Mouse (Mus musculus) heart, postnatal 0 days (tissue): ENCODE results near the gene Git1. TPM values are rescaled to one million over a fixed set of nuclear protein-coding genes. Genes with fewer than 3 reads are reported as not detected.

ENCODE experiments used
- ATAC-seq: fragments of 200-750 bp; cut with Nextera tagmentation; 2 replicates; pipeline ENCODE4 v1.8.0; 2017; ENCODE audit warnings: low read depth, moderate number of reproducible peaks, moderate library complexity; ENCODE audit not compliant: insufficient read depth
- DNase-seq: peaks from one replicate; pipeline ENCODE4 v3.0.0-alpha.2; 2016; ENCODE audit warnings: low spot score
- H3K27ac ChIP-seq: fragments of 300-500 bp; sonication (generic); 2 replicates; pipeline ENCODE4 v1.5.1; 2014; ENCODE audit warnings: low read depth, mild to moderate bottlenecking
- H3K27me3 ChIP-seq: fragments of 300-500 bp; sonication (generic); 2 replicates; pipeline ENCODE4 v1.6.1; 2014; ENCODE audit warnings: low read length, mixed read lengths; ENCODE audit not compliant: control insufficient read depth, insufficient read depth
- H3K36me3 ChIP-seq: fragments of 300-500 bp; sonication (generic); replicated peaks from 2 replicates; pipeline ENCODE4 v1.6.1; 2014; ENCODE audit warnings: low read length, mixed read lengths; ENCODE audit not compliant: control insufficient read depth, insufficient read depth
- H3K4me1 ChIP-seq: fragments of 300-500 bp; sonication (generic); 2 replicates; pipeline ENCODE4 v1.6.1; 2014; ENCODE audit warnings: antibody characterized with exemption; ENCODE audit not compliant: control insufficient read depth, insufficient read depth
- H3K4me2 ChIP-seq: fragments of 300-500 bp; sonication (generic); 2 replicates; pipeline ENCODE4 v1.6.1; 2014; ENCODE audit warnings: low read depth, mild to moderate bottlenecking, low read length, moderate library complexity
- H3K4me3 ChIP-seq: fragments of 300-500 bp; sonication (generic); 2 replicates; pipeline ENCODE4 v1.5.1; 2014; ENCODE audit warnings: low read depth, low read length
- H3K9ac ChIP-seq: fragments of 300-500 bp; sonication (generic); replicated peaks from 2 replicates; pipeline ENCODE4 v1.6.1; 2014; ENCODE audit warnings: low read depth, low read length, mixed read lengths
- H3K9me3 ChIP-seq: fragments of 300-500 bp; sonication (generic); replicated peaks from 2 replicates; pipeline ENCODE4 v1.6.1; 2016; ENCODE audit warnings: low read length; ENCODE audit not compliant: control insufficient read depth
- CTCF ChIP-seq: IDR thresholded peaks from 2 replicates; pipeline ENCODE4 v1.5.1; 2016; ENCODE audit warnings: antibody characterized with exemption, control low read depth, low read depth
- EP300 ChIP-seq: IDR thresholded peaks from 2 replicates; pipeline ENCODE4 v1.6.1; 2016; ENCODE audit warnings: antibody characterized with exemption, low read depth
- WGBS: fragments of 180-500 bp; shearing (Covaris S2); extraction: QIAGEN DNeasy Blood & Tissue Kit; methylation state at CpG from one replicate; pipeline ENCODE4 v1.1.7; 2014; 5-methylcytosine and 5-hydroxymethylcytosine counted together
- polyA plus RNA-seq: library from polyadenylated mRNA; unstranded; fragments of >200 nt; fragmentation: Nextera tagmentation; extraction: Ambion mirVana; gene quantifications from 2 replicates; pipeline ENCODE4 v1.2.1, GENCODE M21; 2015
- total RNA-seq: library from RNA; depleted of rRNA; stranded (reverse); fragments of >200 nt; gene quantifications from 2 replicates; pipeline ENCODE4 v1.2.3, GENCODE M21; 2014; ENCODE audit warnings: low replicate concordance; rRNA removed

Git1 gene
- total and polyA plus RNA-seq, 2 experiments from 2014 or later, result 6.2 to 57.7 TPM

DNA sequence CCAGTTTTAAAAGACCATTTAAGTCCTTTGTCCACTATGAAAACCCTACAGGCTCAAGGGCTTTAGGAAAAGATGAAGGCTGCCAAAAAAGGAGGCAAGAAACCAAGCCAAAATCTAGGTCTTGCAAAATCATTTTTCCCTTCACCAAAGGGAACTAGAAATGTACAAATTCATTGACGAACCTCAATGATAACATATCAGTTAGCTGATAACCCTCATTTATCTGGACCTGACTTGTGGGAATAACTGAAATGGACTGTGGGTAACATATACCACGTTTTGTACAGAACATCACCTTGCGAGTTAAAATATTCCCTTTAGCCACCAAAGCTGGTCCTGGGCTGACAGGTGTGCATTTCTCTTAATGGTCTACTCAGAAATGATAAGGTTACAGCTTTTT is 36.3 kb downstream of the Git1 start:
- Histone ChIP-seq H3K9me3 (no peaks in the 10 kb centered on the region), H3K36me3 (peaks cover 3% of the 10 kb centered on the region; the same call in 1 of the 2 replicates), H3K4me3 (no peak overlapping the region), H3K4me1 (no peaks in the 10 kb centered on the region), H3K4me2 (no peak overlapping the region), H3K9ac (no peak overlapping the region), H3K27me3 (no peaks in the 10 kb centered on the region), H3K27ac (no peak overlapping the region)
- DNase-seq (no peak), ATAC-seq (no peak)
- WGBS, result 66% methylated on average over 3 of the region's 3 CpGs
- TF ChIP-seq CTCF (no peak), EP300 (no peak)

DNA sequence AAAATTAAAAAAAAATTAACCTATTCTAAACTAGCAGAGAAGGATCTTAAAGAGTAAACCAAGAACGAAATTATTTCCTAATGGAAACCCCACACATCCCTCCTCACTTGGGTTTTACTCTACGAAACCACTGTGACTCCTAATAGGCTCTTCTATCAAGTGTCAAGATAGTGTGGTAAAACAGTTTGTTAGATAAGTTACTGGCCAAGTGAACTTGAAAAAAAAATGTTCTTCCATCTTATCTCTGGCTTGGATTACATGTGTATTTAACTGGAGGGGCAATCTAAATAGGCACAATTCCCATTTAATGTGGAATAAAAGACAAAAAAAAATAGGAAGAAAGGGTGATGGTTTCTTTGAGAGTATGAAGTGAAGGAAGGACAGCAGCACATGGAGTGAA is 37.5 kb downstream of the Git1 start:
- Histone ChIP-seq H3K4me2 (no peak overlapping the region), H3K36me3 (peaks cover 8% of the 10 kb centered on the region), H3K9ac (no peak overlapping the region), H3K4me3 (no peak overlapping the region), H3K27me3 (no peaks in the 10 kb centered on the region), H3K9me3 (no peaks in the 10 kb centered on the region), H3K4me1 (no peaks in the 10 kb centered on the region), H3K27ac (no peak overlapping the region)
- TF ChIP-seq CTCF (no peak), EP300 (no peak)
- no peak for ATAC-seq
- no peak for DNase-seq
- 65% methylated on average over 2 of the region's 2 CpGs for WGBS

DNA sequence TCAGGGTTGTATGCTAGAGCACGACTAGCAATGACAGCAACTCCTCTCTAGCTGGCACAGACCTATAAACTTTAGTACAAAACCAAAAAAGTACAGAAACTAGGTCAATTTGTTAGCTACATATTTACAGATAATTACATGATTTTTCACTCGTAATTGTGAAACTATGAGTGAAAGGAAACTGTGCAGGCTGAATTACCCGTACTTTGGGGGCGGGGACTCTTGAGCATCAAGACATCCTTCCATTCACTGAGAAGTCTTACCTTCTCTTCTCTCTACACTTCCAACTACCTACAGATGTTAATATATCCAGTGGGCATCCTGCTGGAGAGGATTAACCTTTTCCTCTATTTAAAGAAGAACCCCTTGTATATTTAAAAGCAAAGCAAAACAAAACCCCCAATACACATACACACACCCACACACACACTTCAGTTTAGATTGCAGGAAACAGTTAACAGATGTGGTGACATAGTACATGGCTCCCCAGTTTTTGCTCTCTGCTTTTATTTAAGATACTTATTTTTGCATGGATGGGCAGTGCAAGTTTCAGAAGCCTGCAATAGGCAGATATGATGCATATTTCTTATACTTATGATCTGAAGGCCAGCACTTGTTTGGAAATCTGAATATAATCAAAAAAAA is 39.0 kb downstream of the Git1 start:
- DNase-seq, result no peak
- WGBS, result 87% methylated on average over 4 of the region's 4 CpGs
- Histone ChIP-seq H3K27ac (no peak overlapping the region), H3K4me2 (no peak overlapping the region), H3K9me3 (no peaks in the 10 kb centered on the region), H3K4me3 (no peak overlapping the region), H3K27me3 (no peaks in the 10 kb centered on the region), H3K36me3 (peaks cover 23% of the 10 kb centered on the region), H3K9ac (no peak overlapping the region), H3K4me1 (no peaks in the 10 kb centered on the region)
- TF ChIP-seq EP300 (no peak), CTCF (no peak)
- ATAC-seq, result no peak

DNA sequence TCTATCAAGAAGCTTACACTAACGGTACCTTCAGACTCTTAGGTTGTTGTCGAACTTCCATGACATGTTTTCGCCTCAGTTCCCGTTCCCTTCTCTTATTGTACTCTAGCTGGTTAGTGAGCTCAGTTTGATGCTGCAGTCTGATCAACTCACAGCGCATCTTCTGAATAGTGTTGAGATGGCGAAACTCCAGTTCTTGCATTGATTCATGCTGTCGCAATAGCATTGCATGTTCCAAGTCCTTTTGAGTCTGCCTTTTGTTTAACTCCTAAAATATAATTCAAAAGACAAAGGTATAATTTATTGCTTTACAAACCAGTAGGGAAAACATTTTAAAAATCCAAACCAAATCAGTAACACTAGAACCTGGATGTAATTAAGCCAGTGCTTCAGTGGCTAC is 51.9 kb downstream of the Git1 start:
- H3K36me3 ChIP-seq, result peaks cover 75% of the 10 kb centered on the region
- TF ChIP-seq CTCF (no peak), EP300 (no peak)
- no peak overlapping the region for H3K4me2 ChIP-seq
- 93% methylated on average over 7 of the region's 7 CpGs for WGBS
- H3K9me3 ChIP-seq, result no peaks in the 10 kb centered on the region
- no peak for ATAC-seq
- H3K4me3 ChIP-seq, result no peak overlapping the region
- DNase-seq, result no peak
- H3K27ac ChIP-seq, result no peak overlapping the region
- no peak overlapping the region for H3K9ac ChIP-seq
- no peaks in the 10 kb centered on the region for H3K4me1 ChIP-seq
- no peaks in the 10 kb centered on the region for H3K27me3 ChIP-seq

Other genes with a start within 250 kb of the Git1 start
- gene Coro6, start 31.2 kb upstream of the Git1 start, total RNA-seq, result 45.8 and 46.2 TPM in 2 replicates
- 30.1 and 31.1 TPM in 2 replicates for gene Coro6, start 31.2 kb upstream of the Git1 start, polyA plus RNA-seq
- 6.4 and 9.9 TPM in 2 replicates for gene Ankrd13b, start 3.9 kb upstream of the Git1 start, total RNA-seq
- 2.6 and 2.7 TPM in 2 replicates for gene Ankrd13b, start 3.9 kb upstream of the Git1 start, polyA plus RNA-seq
- 2.1 and 4.4 TPM in 2 replicates for gene Abhd15, start 21.6 kb downstream of the Git1 start, total RNA-seq
- 0.86 and 1.2 TPM in 2 replicates for gene Abhd15, start 21.6 kb downstream of the Git1 start, polyA plus RNA-seq
- gene Trp53i13, start 22.4 kb downstream of the Git1 start, total RNA-seq, result 13.3 and 14.5 TPM in 2 replicates
- gene Trp53i13, start 22.4 kb downstream of the Git1 start, polyA plus RNA-seq, result 22.5 and 23.8 TPM in 2 replicates
- not detected in 2 replicates for gene Gm10392, start 25.6 kb downstream of the Git1 start, total RNA-seq
- 0.08 TPM in 1 of 2 replicates, not detected in the other for gene Gm10392, start 25.6 kb downstream of the Git1 start, polyA plus RNA-seq
- gene Taok1, start 114.3 kb downstream of the Git1 start, total RNA-seq, result 29.5 and 35.9 TPM in 2 replicates
- 13.7 and 14.2 TPM in 2 replicates for gene Taok1, start 114.3 kb downstream of the Git1 start, polyA plus RNA-seq
- gene Nufip2, start 192.6 kb downstream of the Git1 start, total RNA-seq, result 30.5 and 55.1 TPM in 2 replicates
- gene Nufip2, start 192.6 kb downstream of the Git1 start, polyA plus RNA-seq, result 3.0 and 3.5 TPM in 2 replicates
- not detected in 2 replicates for gene Cryba1, start 231.7 kb downstream of the Git1 start, total RNA-seq
- gene Cryba1, start 231.7 kb downstream of the Git1 start, polyA plus RNA-seq, result not detected in 2 replicates